Mouse (Mus musculus) monocyte, adult 5-6 weeks (primary cell): Measurements from ENCODE around the gene Slc6a19. TPM values are rescaled to one million over a fixed set of nuclear protein-coding genes. Genes with fewer than 3 reads are reported as not detected.
"Not testable (repeated sequence)": the region's sequence is repeated elsewhere in the genome, so short reads cannot be mapped to it uniquely, and the experiment has no call there.

Experiments
- ATAC-seq: fragments of 153-309, 156-312 bp; replicated peaks from 2 replicates; pipeline ENCODE4 v1.8.0; 2017; ENCODE audit warnings: mild to moderate bottlenecking; ENCODE audit not compliant: low TSS enrichment, insufficient number of reproducible peaks, severe bottlenecking, poor library complexity, low FRiP score
- total RNA-seq: library from RNA; stranded (forward); fragments of 200-1000, 200-491, 200-594 nt; gene quantifications from 3 replicates; pipeline ENCODE4 v1.2.3, GENCODE M21; 2017

Gene Slc6a19
- total RNA-seq, 1 experiment from 2014 or later, result 0.19 TPM

GRCm38 (mm10) chr13:73720241-73720640 is 15.6 kb upstream of the Slc6a19 start:
- no peak for ATAC-seq

DNA sequence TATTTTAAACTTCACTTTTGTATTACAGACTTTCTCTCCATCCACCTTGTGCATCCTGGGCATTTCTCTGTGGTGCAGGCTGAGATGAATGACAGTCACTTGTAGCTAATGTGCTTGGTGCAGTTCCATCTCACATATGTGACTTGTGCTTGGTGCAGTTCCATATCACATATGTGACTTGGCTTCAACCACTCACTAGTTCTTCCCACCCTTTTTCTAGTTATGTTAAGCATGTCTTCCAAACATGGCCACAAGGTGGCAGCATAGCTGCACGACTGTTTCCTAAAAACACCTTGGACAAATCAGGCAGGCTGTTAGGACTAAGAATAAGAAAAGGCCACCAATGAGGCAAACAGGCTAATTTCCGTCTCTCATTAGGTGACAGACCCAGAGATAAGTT is 13.6 kb upstream of the Slc6a19 start:
- peak; percentile 61 for ATAC-seq

GRCm38 (mm10) chr13:73714020-73714419 is 9.4 kb upstream of the Slc6a19 start:
- no peak for ATAC-seq

- ATAC-seq, result no peak
Measured at GRCm38 (mm10) chr13:73713204-73713603, 8.5 kb upstream of the Slc6a19 start.

GRCm38 (mm10) chr13:73712228-73712627 is 7.6 kb upstream of the Slc6a19 start:
- no peak for ATAC-seq

DNA sequence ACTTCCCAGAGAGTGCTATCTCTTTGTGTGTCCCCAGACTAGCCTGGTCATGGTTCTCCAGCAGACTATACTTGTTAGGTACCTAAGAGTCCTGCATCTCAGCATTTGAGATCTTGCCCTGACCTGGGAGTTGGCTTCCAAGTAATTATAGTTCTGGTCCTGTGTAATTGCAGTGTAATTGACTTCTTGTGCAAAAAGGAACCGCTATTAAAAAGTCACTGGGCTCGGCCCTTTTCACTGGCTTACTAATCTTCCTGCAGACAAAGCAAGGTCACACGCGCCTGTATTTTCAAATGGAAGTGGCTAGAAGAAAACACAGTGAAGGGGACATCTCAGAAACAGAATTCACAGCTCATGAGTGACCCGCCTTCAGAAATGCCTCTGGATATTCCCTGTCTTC is 7.1 kb upstream of the Slc6a19 start:
- no peak for ATAC-seq

- ATAC-seq, result no peak
Measured at GRCm38 (mm10) chr13:73711221-73711620, 6.6 kb upstream of the Slc6a19 start.

- no peak for ATAC-seq
Measured at GRCm38 (mm10) chr13:73709491-73709890, 4.8 kb upstream of the Slc6a19 start.

GRCm38 (mm10) chr13:73703486-73703885 is 1.2 kb downstream of the Slc6a19 start:
- ATAC-seq, result not testable (repeated sequence)

DNA sequence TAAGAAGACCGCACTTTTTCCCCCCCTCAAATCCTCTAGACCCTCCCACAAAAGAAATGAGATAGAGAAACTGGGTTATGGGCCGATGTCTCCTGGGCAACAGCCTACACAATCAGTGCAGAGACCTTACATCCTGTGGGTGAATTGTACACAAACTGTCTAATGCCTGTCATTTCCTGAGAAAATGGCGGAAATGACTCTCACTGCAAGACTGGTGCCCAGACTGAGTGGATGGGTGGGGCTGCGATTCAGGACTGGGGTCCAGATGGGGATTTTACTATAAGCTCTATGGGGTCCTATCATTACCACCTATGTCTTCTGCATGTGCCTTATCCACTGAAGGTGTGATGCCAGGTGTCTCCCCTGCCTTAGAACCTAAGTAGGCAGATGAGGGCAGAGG is 1.9 kb downstream of the Slc6a19 start:
- ATAC-seq, result no peak

DNA sequence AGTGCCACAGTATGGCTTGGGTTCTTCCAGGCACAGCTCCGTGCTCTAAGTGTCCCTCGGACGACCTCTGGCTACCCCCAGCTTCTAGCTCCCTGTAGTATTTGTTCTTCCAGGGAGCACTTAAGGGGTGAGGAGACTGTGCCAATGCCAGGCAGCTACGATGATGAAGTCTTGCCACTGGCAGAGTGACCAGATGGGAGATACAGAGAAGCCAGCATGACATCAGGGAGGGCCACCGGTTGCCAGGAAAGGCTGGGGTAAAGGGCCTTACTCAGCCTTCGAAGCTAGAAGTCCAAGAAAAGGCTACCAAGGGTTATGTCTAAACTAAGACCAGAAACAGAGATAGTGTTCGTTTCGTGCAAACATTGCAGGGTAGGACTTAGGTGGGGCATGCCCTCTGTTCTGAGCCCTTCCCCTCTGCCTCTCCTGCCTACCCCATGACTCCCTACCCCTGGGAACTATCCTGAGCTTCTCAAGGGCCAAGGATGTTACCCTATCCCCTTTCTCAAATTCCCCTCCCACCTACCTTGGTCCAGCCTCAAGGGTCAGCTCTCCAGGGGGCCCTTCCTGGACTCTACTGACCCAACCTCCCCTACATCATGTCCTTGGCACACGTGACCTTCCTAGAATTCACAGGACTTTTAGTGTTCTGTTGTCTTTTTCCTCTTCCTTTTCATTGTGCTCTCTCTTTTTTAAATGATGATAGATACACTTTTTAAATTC is 3.3 kb downstream of the Slc6a19 start:
- ATAC-seq, result no peak

- no peak for ATAC-seq
Measured at GRCm38 (mm10) chr13:73700554-73700953, 4.1 kb downstream of the Slc6a19 start.

- no peak for ATAC-seq
Measured at GRCm38 (mm10) chr13:73699714-73700113, 5.0 kb downstream of the Slc6a19 start.

GRCm38 (mm10) chr13:73696529-73696928 is 8.1 kb downstream of the Slc6a19 start:
- no peak for ATAC-seq

DNA sequence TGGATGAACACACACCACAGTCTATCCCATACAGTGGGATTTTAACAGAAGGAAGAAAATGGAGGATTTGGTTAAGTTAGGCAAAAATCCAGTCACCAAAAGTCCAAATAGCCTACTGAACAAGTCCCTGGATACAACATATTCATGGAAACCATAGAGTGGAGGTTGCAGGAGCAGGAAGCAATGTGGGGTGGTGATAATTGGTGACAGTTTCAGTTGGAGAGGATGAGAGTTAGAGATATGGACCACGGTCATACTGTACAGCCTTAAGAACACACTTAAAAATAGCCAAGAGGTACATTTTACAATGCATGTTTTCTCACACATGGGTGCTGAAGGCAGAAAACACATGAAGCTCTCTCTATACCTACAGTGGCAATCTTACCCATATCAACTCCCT is 9.7 kb downstream of the Slc6a19 start:
- ATAC-seq, result no peak

- ATAC-seq, result no peak
Measured at GRCm38 (mm10) chr13:73693333-73693732, 11.3 kb downstream of the Slc6a19 start.

GRCm38 (mm10) chr13:73692249-73692868 is 12.3 kb downstream of the Slc6a19 start:
- ATAC-seq, result peak; percentile 24; the same call in 1 of the 2 replicates

GRCm38 (mm10) chr13:73688934-73689333 is 15.7 kb downstream of the Slc6a19 start:
- ATAC-seq, result no peak

- no peak for ATAC-seq
Measured at GRCm38 (mm10) chr13:73687601-73688000, 17.1 kb downstream of the Slc6a19 start.

DNA sequence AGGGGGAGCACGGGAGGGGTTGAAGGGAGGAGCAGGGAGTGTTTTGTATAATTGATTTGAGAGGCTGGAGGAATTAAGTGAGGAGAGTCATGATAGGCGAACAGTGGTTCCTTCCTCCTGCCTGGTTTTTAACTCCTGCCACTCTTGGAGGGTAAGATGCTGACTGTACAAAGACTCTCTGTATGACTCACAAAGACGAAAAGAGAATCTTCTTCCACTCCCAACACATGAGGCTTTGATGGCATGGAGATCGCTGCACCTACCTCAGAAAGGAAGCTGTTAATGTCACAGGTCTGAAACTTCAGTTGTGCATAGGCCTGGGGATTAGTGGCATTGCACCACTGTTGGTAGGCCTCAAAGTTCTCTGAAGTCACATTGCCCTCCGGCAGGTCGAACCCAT is 19.2 kb downstream of the Slc6a19 start:
- ATAC-seq, result no peak
